Mouse (Mus musculus) bone marrow macrophage, adult 2 months (primary cell): ENCODE results near the gene Gm3020.
"Not testable (repeated sequence)": the region's sequence is repeated elsewhere in the genome, so short reads cannot be mapped to it uniquely, and the experiment has no call there.

ENCODE experiments used
- CTCF ChIP-seq: IDR thresholded peaks from 2 replicates; pipeline ENCODE4 v1.5.1; 2012; ENCODE audit warnings: low read depth, mild to moderate bottlenecking, low read length, moderate library complexity
- POLR2A ChIP-seq: IDR thresholded peaks from 2 replicates; pipeline ENCODE4 v1.6.1; 2012; ENCODE audit warnings: mild to moderate bottlenecking, low read depth, low read length, borderline replicate concordance

DNA sequence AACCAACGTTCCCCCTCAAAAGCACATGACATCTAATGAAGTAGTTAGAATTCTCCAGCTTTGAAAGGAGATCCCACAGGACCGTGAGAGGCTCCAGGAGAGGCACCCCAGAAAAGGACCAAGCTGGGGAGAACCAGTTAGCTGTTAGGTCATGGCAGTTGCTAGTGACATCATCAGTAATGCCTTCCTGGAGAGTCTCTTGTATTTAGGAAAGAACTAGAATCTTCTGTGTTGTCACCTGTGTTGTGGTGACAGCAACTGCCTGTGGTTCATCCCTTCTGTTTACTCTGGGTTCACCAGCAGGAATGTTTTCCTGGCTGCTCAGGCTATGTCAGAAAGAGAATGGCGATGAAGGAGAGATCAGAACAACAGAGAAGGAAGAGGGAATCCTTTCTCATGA is 36.7 kb downstream of the Gm3020 start, which contains the start of gene Gm3043:
- not testable (repeated sequence) for TF ChIP-seq POLR2A, CTCF
